Mouse (Mus musculus): ENCODE measurements at regions not wholly inside any gene's neighbourhood (a gene's known extent, or its start where the extent isn't known, plus 50 kb on each side); places are given as distances from the start of the nearest gene placed in this dataset.

DNA sequence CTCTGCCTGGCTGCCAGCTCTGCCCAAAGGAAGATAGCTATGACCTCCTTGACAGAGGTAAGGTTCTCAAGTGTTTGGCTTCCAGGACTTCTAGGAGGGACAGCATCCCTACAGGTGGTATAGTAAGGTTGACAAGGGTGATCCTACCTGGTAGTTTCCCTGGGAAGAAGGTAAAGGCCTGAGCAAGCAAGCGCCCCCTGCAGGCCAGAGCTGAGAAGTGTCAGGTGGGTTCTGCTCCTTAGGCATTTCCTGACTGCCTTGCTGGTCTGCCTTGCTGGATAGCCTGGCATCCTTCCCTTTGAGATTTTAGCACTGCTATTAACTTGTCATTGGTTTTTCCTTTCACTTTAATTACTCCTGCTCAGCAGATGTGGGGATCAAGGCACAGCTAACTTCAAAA lies 70.4 kb upstream of the Camk1g start:
- no peak for DNase-seq

DNA sequence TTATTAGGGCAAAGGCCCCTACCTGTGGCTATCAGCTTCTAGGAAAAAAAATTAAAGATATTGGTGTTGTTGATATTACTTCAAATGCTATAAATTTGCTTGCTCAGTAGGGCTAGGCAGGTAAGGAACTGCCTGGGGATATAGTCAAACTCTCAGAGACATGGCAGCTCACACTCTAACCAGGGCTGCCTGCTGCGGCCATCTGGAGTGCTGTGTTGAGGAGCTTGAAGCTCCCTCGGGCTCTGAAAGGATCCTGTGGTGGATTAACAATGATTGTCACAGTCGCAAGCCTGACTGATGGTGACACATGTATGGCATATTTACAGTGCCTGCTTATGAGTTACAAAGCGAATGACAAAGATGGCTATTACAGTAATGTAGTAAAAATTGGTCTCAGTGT lies 64.2 kb upstream of the Camk1g start:
- peak; percentile 70 for DNase-seq

GRCm38 (mm10) chr1:193433493-193434021 lies 63.5 kb upstream of the Camk1g start:
- DNase-seq, result peak; percentile 87

DNA sequence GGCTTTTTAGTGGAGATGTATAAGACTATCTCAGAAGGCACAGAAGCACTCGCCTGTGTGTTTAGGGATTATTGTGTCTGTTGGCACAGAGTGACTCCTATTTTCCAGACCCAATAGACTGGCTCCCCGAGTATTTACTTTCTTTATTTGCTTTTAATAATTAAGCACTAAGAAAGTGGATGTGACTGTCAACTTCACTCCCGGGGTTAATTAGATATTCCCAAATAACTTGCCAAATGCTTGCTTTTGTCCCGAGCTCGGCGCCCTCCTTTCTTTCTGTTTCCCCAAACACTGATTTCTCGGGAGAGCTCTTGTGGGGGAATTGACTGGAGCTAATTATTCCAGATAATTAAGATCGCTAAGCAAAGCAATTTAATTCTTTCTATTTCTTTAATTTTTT lies 60.1 kb upstream of the Camk1g start:
- no peak for DNase-seq

GRCm38 (mm10) chr1:193423653-193424075 lies 53.6 kb upstream of the Camk1g start:
- no peak for DNase-seq

DNA sequence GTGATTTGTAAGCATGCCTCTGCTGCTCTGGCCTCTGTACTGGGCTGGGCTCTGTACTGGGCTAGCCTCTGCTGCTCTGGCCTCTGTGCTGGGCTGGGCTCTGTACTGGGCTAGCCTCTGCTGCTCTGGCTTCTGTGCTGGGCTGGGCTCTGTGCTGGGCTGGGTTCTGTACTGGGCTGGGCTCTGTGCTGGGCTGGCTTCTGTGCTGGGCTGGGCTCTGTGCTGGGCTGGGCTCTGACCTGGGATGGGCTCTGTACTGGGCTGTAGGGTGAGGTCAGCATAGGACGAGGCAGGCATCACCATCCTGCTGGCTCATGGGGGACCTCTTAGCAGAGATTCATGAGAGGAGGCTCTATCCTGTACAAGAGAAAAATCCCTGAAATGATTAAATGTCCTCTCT lies 52.8 kb upstream of the Camk1g start:
- DNase-seq, result no peak

- DNase-seq, result no peak
These were observed 51.7 kb upstream of the Camk1g start for GRCm38 (mm10) chr1:193421820-193422219.

- no peak for DNase-seq
These were observed 51.3 kb upstream of the Camk1g start for GRCm38 (mm10) chr1:193421414-193421813.

Data from retina, postnatal 1 day (tissue).